Mouse (Mus musculus) hindbrain, embryonic 16.5 days (tissue): Measurements from ENCODE around the gene Hoxc6. TPM values are rescaled to one million over a fixed set of nuclear protein-coding genes. Genes with fewer than 3 reads are reported as not detected.
A peak's percentile ranks its signal among the peaks of the same experiment; 100 is the strongest.

Experiments
- ATAC-seq: fragments of 200-750 bp; cut with Nextera tagmentation; 2 replicates; pipeline ENCODE4 v1.8.0; 2017; ENCODE audit warnings: moderate TSS enrichment, moderate library complexity
- H3K27ac ChIP-seq: fragments of 300-500 bp; sonication (generic); 2 replicates; pipeline ENCODE4 v1.5.1; 2014; ENCODE audit warnings: low read depth, mild to moderate bottlenecking, control low read depth, low read length, moderate library complexity
- H3K27me3 ChIP-seq: fragments of 300-500 bp; sonication (generic); replicated peaks from 2 replicates; pipeline ENCODE4 v1.6.1; 2014; ENCODE audit warnings: low read length; ENCODE audit not compliant: control insufficient read depth, insufficient read depth
- H3K36me3 ChIP-seq: fragments of 300-500 bp; sonication (generic); 2 replicates; pipeline ENCODE4 v1.6.1; 2014; ENCODE audit warnings: mild to moderate bottlenecking, low read length, moderate library complexity, mixed read lengths; ENCODE audit not compliant: control insufficient read depth, insufficient read depth
- H3K4me1 ChIP-seq: fragments of 300-500 bp; sonication (generic); 2 replicates; pipeline ENCODE4 v1.6.1; 2014; ENCODE audit warnings: low read depth, low read length; ENCODE audit not compliant: control insufficient read depth, insufficient read depth
- H3K4me2 ChIP-seq: fragments of 300-500 bp; sonication (generic); 2 replicates; pipeline ENCODE4 v1.6.1; 2014; ENCODE audit warnings: mild to moderate bottlenecking, low read length, control low read depth, moderate library complexity
- H3K4me3 ChIP-seq: fragments of 300-500 bp; sonication (generic); 2 replicates; pipeline ENCODE4 v1.5.1; 2014; ENCODE audit warnings: mild to moderate bottlenecking, low read length, control low read depth, moderate library complexity
- H3K9ac ChIP-seq: fragments of 300-500 bp; sonication (generic); 2 replicates; pipeline ENCODE4 v1.6.1; 2014; ENCODE audit warnings: low read depth, mild to moderate bottlenecking, control low read depth, low read length, moderate library complexity
- H3K9me3 ChIP-seq: fragments of 300-500 bp; sonication (generic); 2 replicates; pipeline ENCODE4 v1.6.1; 2014; ENCODE audit warnings: mild to moderate bottlenecking, low read length, moderate library complexity; ENCODE audit not compliant: control insufficient read depth
- WGBS: fragments of 180-500 bp; shearing (Covaris S2); extraction: QIAGEN DNeasy Blood & Tissue Kit; methylation state at CpG from one replicate; pipeline ENCODE4 v1.1.7; 2014; 5-methylcytosine and 5-hydroxymethylcytosine counted together
- microRNA counts: library from miRNA; unstranded; fragments of <30 nt; microRNA quantifications from one replicate; lab custom pipeline; 2016
- microRNA-seq: library from miRNA; unstranded; fragments of <30 nt; microRNA quantifications from one replicate; pipeline ENCODE4, GENCODE M21; 2017
- polyA plus RNA-seq: library from polyadenylated mRNA; unstranded; fragments of >200 nt; fragmentation: Nextera tagmentation; extraction: Ambion mirVana; gene quantifications from 2 replicates; pipeline ENCODE4 v1.2.1, GENCODE M21; 2015

Hoxc6 gene
- polyA plus RNA-seq, 1 experiment from 2014 or later: 4.0 TPM

GRCm38 (mm10) chr15:103059393-103059992 is 61.4 kb downstream of the Hoxc6 start:
- Histone ChIP-seq H3K9ac (peak overlapping the region; percentile 24; the same call in 1 of the 2 replicates), H3K9me3 (no peaks in the 10 kb centered on the region), H3K4me3 (peak overlapping the region; percentile 29), H3K4me1 (peaks cover 4% of the 10 kb centered on the region; the same call in 1 of the 2 replicates), H3K27me3 (peaks cover 51% of the 10 kb centered on the region), H3K27ac (peak overlapping the region; percentile 76), H3K36me3 (no peaks in the 10 kb centered on the region), H3K4me2 (peak overlapping the region; percentile 45)
- no peak for ATAC-seq
- 7% methylated on average over 21 of the region's 21 CpGs for WGBS

GRCm38 (mm10) chr15:103060021-103060340 is 61.9 kb downstream of the Hoxc6 start:
- Histone ChIP-seq H3K27ac (peak overlapping the region; percentile 76), H3K27me3 (peaks cover 53% of the 10 kb centered on the region), H3K36me3 (no peaks in the 10 kb centered on the region), H3K4me1 (peaks cover 4% of the 10 kb centered on the region; the same call in 1 of the 2 replicates), H3K4me3 (peak overlapping the region; percentile 29), H3K4me2 (peak overlapping the region; percentile 45), H3K9me3 (no peaks in the 10 kb centered on the region), H3K9ac (peak overlapping the region; percentile 38; the same call in 1 of the 2 replicates)
- WGBS: 9% methylated on average over 11 of the region's 11 CpGs
- 0 out of 2 replicates have a peak, but pooled peaks have one; percentile 25 for ATAC-seq

- Histone ChIP-seq H3K4me3 (peak overlapping the region; percentile 18), H3K9ac (peak overlapping the region; percentile 45; the same call in 1 of the 2 replicates), H3K27ac (peak overlapping the region; percentile 76), H3K27me3 (peaks cover 56% of the 10 kb centered on the region), H3K4me2 (peak overlapping the region; percentile 45), H3K4me1 (peaks cover 4% of the 10 kb centered on the region; the same call in 1 of the 2 replicates), H3K9me3 (no peaks in the 10 kb centered on the region), H3K36me3 (no peaks in the 10 kb centered on the region)
- ATAC-seq: peak; percentile 71
- WGBS: 4% methylated on average over 36 of the region's 36 CpGs
Observed at GRCm38 (mm10) chr15:103060341-103061130, 62.5 kb downstream of the Hoxc6 start.

- WGBS: 2% methylated on average over 30 of the region's 30 CpGs
- peak overlapping the region; percentile 45 for H3K4me2 ChIP-seq
- H3K9me3 ChIP-seq: no peaks in the 10 kb centered on the region
- peak overlapping the region; percentile 45; the same call in 1 of the 2 replicates for H3K9ac ChIP-seq
- peaks cover 53% of the 10 kb centered on the region for H3K27me3 ChIP-seq
- no peak for ATAC-seq
- H3K27ac ChIP-seq: peak overlapping the region; percentile 76
- peaks cover 4% of the 10 kb centered on the region; the same call in 1 of the 2 replicates for H3K4me1 ChIP-seq
- H3K36me3 ChIP-seq: no peaks in the 10 kb centered on the region
- peak overlapping the region; percentile 15; the same call in 1 of the 2 replicates for H3K4me3 ChIP-seq
Observed at GRCm38 (mm10) chr15:103061131-103061825, 63.2 kb downstream of the Hoxc6 start.

MicroRNAs within 50 kb of the gene (microRNA counts, 519-probe panel; counts per million panel counts)
- 855 counts per million, percentile 4 among the panel's probes with 10 or more counts for microRNA mmu-miR-615-3p (lab: Ali Mortazavi, UCI)
- microRNA mmu-miR-615-5p (lab: Ali Mortazavi, UCI): not detected

Small RNA genes within 50 kb of the gene (microRNA-seq; reads per million reads assigned to microRNA genes)
- gene Mir196a-2 (5.2 reads per million, percentile 18 among the genes with 10 or more reads in this experiment), gene Mir615 (1,326 reads per million, percentile 79 among the genes with 10 or more reads in this experiment)

Other genes starting within 250 kb of the Hoxc6 start
- not detected in 2 replicates for gene Hoxc13, start 77.2 kb upstream of the Hoxc6 start, polyA plus RNA-seq
- gene Hoxc12, start 61.5 kb upstream of the Hoxc6 start, polyA plus RNA-seq: not detected in 2 replicates
- not detected in 2 replicates for gene Hoxc11, start 43.8 kb upstream of the Hoxc6 start, polyA plus RNA-seq
- not detected in 2 replicates for gene Hoxc10, start 31.5 kb upstream of the Hoxc6 start, polyA plus RNA-seq
- gene Hoxc5, start 30.8 kb upstream of the Hoxc6 start, polyA plus RNA-seq: 19.1 and 20.4 TPM in 2 replicates
- gene Hoxc9, start 21.8 kb upstream of the Hoxc6 start, polyA plus RNA-seq: 0.16 and 0.31 TPM in 2 replicates
- 3.2 and 9.9 TPM in 2 replicates for gene Hoxc8, start 7.7 kb upstream of the Hoxc6 start, polyA plus RNA-seq
- 57.7 and 61.2 TPM in 2 replicates for gene Hoxc4, start 20.7 kb downstream of the Hoxc6 start, polyA plus RNA-seq
- gene Smug1, start 168.8 kb downstream of the Hoxc6 start, polyA plus RNA-seq: 25.1 and 29.1 TPM in 2 replicates
- gene Cbx5, start 241.6 kb downstream of the Hoxc6 start, polyA plus RNA-seq: 120 and 124 TPM in 2 replicates
- gene Hnrnpa1, start 242.2 kb downstream of the Hoxc6 start, polyA plus RNA-seq: 483 and 550 TPM in 2 replicates